Mouse (Mus musculus): ENCODE measurements at regions not wholly inside any gene's neighbourhood (a gene's known extent, or its start where the extent isn't known, plus 50 kb on each side); places are given as distances from the start of the nearest gene placed in this dataset.
A peak's percentile ranks its signal among the peaks of the same experiment; 100 is the strongest.

DNA sequence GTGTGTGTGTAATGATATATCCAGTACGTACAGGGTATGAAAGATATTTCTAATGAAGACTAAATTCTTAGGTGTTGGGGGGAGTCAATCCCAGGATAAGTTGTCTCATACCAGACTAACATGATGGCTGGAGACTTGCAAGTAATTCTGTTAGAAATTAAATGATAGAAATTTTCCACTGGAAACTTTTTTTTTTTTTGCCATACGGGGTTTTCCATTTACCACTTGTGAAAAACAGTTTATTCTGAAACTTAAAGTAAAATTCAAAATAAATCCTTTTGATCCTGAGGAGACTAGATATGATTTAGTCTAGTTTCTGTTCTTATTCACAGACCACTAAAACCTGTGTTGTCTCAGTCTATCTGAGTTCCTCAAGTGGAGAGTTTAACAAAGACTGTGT, 119.5 kb upstream of the Mmadhc start:
- Histone ChIP-seq H3K4me2 (ENCODE audit: low read depth, low read length) (no peak overlapping the region), H3K4me1 (ENCODE audit: insufficient read depth, low read length) (no peaks in the 10 kb centered on the region), H3K9ac (replicated peaks; ENCODE audit: low read length) (no peak overlapping the region), H3K4me3 (ENCODE audit: low read length) (no peak overlapping the region), H3K27ac (no peak overlapping the region), H3K27me3 (ENCODE audit: insufficient read depth, low read length) (no peaks in the 10 kb centered on the region), H3K36me3 (ENCODE audit: insufficient read depth, low read length) (no peaks in the 10 kb centered on the region), H3K9me3 (ENCODE audit: low read length) (no peaks in the 10 kb centered on the region)
- no peak for TF ChIP-seq CTCF (IDR thresholded peaks at IDR 0.05; ENCODE audit: low read depth)
- 96% methylated on average over 2 of the region's 2 CpGs for WGBS
- no peak for ATAC-seq
- DNase-seq (ENCODE audit: low spot score): no peak

DNA sequence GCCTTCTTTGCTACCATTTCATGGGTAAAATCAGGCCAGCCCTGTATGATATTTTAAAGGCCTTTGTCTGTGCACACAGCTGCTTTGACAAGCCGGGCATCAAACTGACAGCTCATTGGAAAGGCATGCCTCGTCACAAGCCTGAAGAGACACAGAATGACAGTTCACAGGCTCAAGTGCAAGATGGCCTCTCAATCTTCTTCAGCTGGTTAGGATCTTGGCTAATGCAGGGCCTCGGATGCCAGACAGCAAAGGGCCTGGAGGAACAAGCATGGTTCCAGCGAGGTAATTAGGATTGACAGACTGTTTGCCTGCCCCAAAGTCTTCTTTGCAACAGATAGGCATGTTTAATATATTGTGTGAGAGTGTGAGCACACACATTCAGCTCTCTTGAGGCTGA, 109.3 kb upstream of the Mmadhc start:
- H3K4me1 ChIP-seq (ENCODE audit: insufficient read depth, low read length): no peaks in the 10 kb centered on the region
- H3K36me3 ChIP-seq (ENCODE audit: insufficient read depth, low read length): no peaks in the 10 kb centered on the region
- DNase-seq (ENCODE audit: low spot score) (peak; percentile 5), ATAC-seq (no peak)
- H3K9me3 ChIP-seq (ENCODE audit: low read length): no peaks in the 10 kb centered on the region
- H3K4me2 ChIP-seq (ENCODE audit: low read depth, low read length): no peak overlapping the region
- no peak overlapping the region for H3K4me3 ChIP-seq (ENCODE audit: low read length)
- TF ChIP-seq CTCF (IDR thresholded peaks at IDR 0.05; ENCODE audit: low read depth): no peak
- no peak overlapping the region for H3K27ac ChIP-seq
- 43% methylated on average over 4 of the region's 4 CpGs for WGBS
- no peaks in the 10 kb centered on the region for H3K27me3 ChIP-seq (ENCODE audit: insufficient read depth, low read length)
- H3K9ac ChIP-seq (replicated peaks; ENCODE audit: low read length): no peak overlapping the region

DNA sequence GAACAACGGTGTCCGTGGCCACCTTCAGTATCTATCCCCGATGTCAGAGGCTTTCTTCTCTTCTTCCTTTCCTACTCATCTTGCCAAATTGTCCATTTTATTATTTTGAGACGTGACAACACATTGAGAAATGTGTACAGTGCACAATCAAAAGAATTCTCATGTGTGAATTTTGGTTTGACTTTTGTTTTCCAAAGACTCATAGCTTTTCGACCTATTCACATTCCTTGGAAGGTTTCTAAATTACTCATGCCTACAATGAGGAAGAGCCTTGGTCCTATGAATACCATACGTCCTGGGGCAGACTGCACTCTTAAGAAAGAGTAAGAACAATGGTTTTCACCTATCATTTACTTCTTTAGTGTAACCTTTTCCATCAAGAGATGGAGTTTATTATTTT, 106.5 kb upstream of the Mmadhc start:
- TF ChIP-seq CTCF (IDR thresholded peaks at IDR 0.05; ENCODE audit: low read depth): no peak
- Histone ChIP-seq H3K4me2 (ENCODE audit: low read depth, low read length) (no peak overlapping the region), H3K9me3 (ENCODE audit: low read length) (no peaks in the 10 kb centered on the region), H3K27ac (no peak overlapping the region), H3K4me3 (ENCODE audit: low read length) (no peak overlapping the region), H3K4me1 (ENCODE audit: insufficient read depth, low read length) (no peaks in the 10 kb centered on the region), H3K9ac (replicated peaks; ENCODE audit: low read length) (no peak overlapping the region), H3K27me3 (ENCODE audit: insufficient read depth, low read length) (no peaks in the 10 kb centered on the region), H3K36me3 (ENCODE audit: insufficient read depth, low read length) (no peaks in the 10 kb centered on the region)
- DNase-seq (ENCODE audit: low spot score) (no peak), ATAC-seq (no peak)
- WGBS: 88% methylated on average over 6 of the region's 6 CpGs

DNA sequence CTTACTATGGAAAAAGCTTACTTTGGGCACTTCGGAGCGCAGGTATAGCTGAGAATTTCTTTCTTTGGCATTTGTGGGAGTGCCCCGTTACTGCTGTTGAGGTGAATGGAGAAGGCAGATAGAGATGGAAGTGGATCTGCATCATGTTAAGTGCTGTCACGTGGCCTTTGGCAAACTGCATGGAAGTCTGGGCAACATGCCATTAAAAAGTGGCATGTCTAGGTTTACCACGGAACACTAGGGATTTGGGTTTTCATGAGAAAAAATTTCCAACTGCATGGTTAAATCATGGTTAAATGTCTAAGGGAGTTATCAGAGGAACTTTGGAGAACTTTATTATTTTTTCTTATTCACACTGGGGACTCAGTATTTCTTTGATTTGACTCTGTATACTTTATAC, 102.0 kb upstream of the Mmadhc start:
- DNase-seq (ENCODE audit: low spot score): no peak
- no peak for TF ChIP-seq CTCF (IDR thresholded peaks at IDR 0.05; ENCODE audit: low read depth)
- ATAC-seq: no peak
- Histone ChIP-seq H3K4me1 (ENCODE audit: insufficient read depth, low read length) (no peaks in the 10 kb centered on the region), H3K36me3 (ENCODE audit: insufficient read depth, low read length) (no peaks in the 10 kb centered on the region), H3K9me3 (ENCODE audit: low read length) (no peaks in the 10 kb centered on the region), H3K9ac (replicated peaks; ENCODE audit: low read length) (no peak overlapping the region), H3K27ac (no peak overlapping the region), H3K4me2 (ENCODE audit: low read depth, low read length) (no peak overlapping the region), H3K4me3 (ENCODE audit: low read length) (no peak overlapping the region), H3K27me3 (ENCODE audit: insufficient read depth, low read length) (no peaks in the 10 kb centered on the region)
- WGBS: 69% methylated on average over 5 of the region's 5 CpGs

DNA sequence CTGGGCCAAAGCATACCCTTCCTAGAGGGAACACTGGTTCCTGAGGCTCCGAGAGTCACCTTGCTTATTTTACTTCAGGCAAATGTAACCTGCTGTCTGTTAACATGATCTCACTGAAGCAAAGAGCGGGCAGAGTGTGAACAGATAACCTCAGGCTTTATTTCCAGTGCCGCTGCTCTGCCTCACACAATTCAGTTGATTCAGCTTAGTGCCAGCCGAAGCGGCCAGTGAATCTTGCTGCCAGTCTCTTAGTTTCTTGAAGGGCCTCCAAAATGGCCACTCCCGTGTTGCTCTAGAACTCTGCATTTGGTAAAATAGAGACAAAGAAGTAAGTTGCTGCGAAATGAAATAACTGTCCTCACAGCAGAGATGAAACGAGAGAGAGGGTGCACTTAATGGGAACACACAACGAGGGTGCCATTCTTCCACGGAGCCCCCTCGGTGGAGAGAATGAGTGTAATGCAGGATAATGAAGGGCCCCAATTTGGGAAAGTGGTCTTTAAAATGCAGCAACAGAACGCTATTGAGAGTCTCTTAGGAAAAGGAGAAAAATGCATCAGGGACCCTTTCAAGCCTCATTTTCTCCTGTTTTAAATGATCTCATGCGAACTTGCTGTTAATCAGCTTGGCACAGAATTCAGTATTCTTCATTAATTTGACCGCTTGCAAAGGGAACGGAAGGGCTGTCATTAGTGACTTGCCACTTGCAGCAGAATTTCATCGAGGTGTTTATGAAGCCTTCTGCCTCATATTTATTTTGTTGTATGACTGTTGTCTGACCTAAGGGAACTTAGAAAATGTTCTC, 81.2 kb upstream of the Mmadhc start:
- WGBS: 64% methylated on average over 16 of the region's 16 CpGs
- DNase-seq (ENCODE audit: low spot score) (no peak), ATAC-seq (no peak)
- Histone ChIP-seq H3K36me3 (ENCODE audit: insufficient read depth, low read length) (no peaks in the 10 kb centered on the region), H3K9me3 (ENCODE audit: low read length) (no peaks in the 10 kb centered on the region), H3K9ac (replicated peaks; ENCODE audit: low read length) (no peak overlapping the region), H3K27ac (no peak overlapping the region), H3K4me1 (ENCODE audit: insufficient read depth, low read length) (no peaks in the 10 kb centered on the region), H3K4me3 (ENCODE audit: low read length) (no peak overlapping the region), H3K4me2 (ENCODE audit: low read depth, low read length) (no peak overlapping the region), H3K27me3 (ENCODE audit: insufficient read depth, low read length) (no peaks in the 10 kb centered on the region)
- TF ChIP-seq CTCF (IDR thresholded peaks at IDR 0.05; ENCODE audit: low read depth): no peak

DNA sequence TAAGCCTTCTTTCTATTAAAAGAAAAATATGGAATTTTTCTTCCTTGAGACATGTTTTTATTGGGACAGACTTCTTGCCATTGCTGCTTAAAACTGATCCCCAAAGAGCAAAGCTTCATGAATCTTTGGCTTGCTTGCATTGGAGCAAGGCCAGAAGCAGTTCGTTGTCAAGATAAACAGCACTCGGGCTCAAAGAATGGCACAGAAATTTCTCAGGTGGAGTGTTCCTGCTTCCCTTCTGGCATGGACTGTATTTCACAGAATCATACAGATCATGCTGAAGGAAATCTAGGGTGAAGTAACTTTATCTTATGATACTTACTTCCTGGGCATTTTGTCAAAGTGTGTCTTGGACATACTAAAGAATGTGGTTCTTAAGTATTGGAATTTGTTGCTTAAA, 77.0 kb upstream of the Mmadhc start:
- Histone ChIP-seq H3K4me3 (ENCODE audit: low read length) (no peak overlapping the region), H3K27ac (no peak overlapping the region), H3K27me3 (ENCODE audit: insufficient read depth, low read length) (no peaks in the 10 kb centered on the region), H3K4me2 (ENCODE audit: low read depth, low read length) (no peak overlapping the region), H3K9me3 (ENCODE audit: low read length) (no peaks in the 10 kb centered on the region), H3K9ac (replicated peaks; ENCODE audit: low read length) (no peak overlapping the region), H3K36me3 (ENCODE audit: insufficient read depth, low read length) (no peaks in the 10 kb centered on the region), H3K4me1 (ENCODE audit: insufficient read depth, low read length) (no peaks in the 10 kb centered on the region)
- ATAC-seq: no peak
- no peak for TF ChIP-seq CTCF (IDR thresholded peaks at IDR 0.05; ENCODE audit: low read depth)
- no peak for DNase-seq (ENCODE audit: low spot score)
- 43% methylated on average over 2 of the region's 2 CpGs for WGBS

DNA sequence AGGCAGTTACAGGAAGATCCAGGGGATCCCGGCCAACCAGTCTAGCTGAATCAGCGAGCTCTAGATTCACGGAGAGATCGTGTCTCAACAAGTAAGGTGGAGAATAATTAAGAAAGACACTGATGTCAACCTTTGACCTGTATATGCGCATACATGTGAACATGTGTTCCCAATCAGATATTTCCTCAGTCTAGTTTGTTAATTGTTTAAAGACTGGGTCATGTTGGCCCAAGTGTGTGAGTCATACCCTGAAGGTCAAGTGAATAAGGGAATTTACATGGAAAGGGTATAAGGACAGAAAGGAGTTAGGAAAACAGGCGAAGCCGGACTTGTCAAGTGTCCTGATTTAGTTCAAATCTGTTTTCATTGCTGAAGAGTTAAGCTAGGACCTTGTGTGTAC, 76.4 kb upstream of the Mmadhc start:
- Histone ChIP-seq H3K4me1 (ENCODE audit: insufficient read depth, low read length) (no peaks in the 10 kb centered on the region), H3K27ac (no peak overlapping the region), H3K9ac (replicated peaks; ENCODE audit: low read length) (no peak overlapping the region), H3K27me3 (ENCODE audit: insufficient read depth, low read length) (no peaks in the 10 kb centered on the region), H3K9me3 (ENCODE audit: low read length) (no peaks in the 10 kb centered on the region), H3K4me2 (ENCODE audit: low read depth, low read length) (no peak overlapping the region), H3K4me3 (ENCODE audit: low read length) (no peak overlapping the region), H3K36me3 (ENCODE audit: insufficient read depth, low read length) (no peaks in the 10 kb centered on the region)
- WGBS: 88% methylated on average over 7 of the region's 7 CpGs
- DNase-seq (ENCODE audit: low spot score) (no peak), ATAC-seq (no peak)
- TF ChIP-seq CTCF (IDR thresholded peaks at IDR 0.05; ENCODE audit: low read depth): no peak
